Mouse (Mus musculus) ES-Bruce4 (cell line): ENCODE measurements around the gene Rab40c. TPM values are rescaled to one million over a fixed set of nuclear protein-coding genes. Genes with fewer than 3 reads are reported as not detected.
A peak's percentile ranks its signal among the peaks of the same experiment; 100 is the strongest.

Experiments used
- H3K27ac ChIP-seq: 2 replicates; pipeline ENCODE4 v1.5.1; 2012; ENCODE audit warnings: low read length, inconsistent platforms; ENCODE audit not compliant: insufficient read depth
- H3K27me3 ChIP-seq: 2 replicates; pipeline ENCODE4 v1.6.1; 2012; ENCODE audit warnings: mild to moderate bottlenecking, low read length, inconsistent platforms; ENCODE audit not compliant: control insufficient read depth, poor library complexity, insufficient read depth, severe bottlenecking
- H3K36me3 ChIP-seq: 2 replicates; pipeline ENCODE4 v1.6.1; 2012; ENCODE audit warnings: inconsistent platforms, mild to moderate bottlenecking, low read length, moderate library complexity; ENCODE audit not compliant: control insufficient read depth, poor library complexity, insufficient read depth, severe bottlenecking
- H3K4me1 ChIP-seq: one replicate; pipeline ENCODE4 v1.8.1; 2011; ENCODE audit warnings: low read length; ENCODE audit not compliant: control insufficient read depth, insufficient read depth
- H3K4me3 ChIP-seq: 2 replicates; pipeline ENCODE4 v1.5.1; 2011; ENCODE audit warnings: low read depth, mild to moderate bottlenecking, low read length
- H3K9ac ChIP-seq: 2 replicates; pipeline ENCODE4 v1.6.1; 2012; ENCODE audit warnings: low read depth, mild to moderate bottlenecking, inconsistent platforms; ENCODE audit not compliant: poor library complexity, severe bottlenecking
- H3K9me3 ChIP-seq: replicated peaks from 2 replicates; pipeline ENCODE4 v1.6.1; 2012; ENCODE audit warnings: mild to moderate bottlenecking, low read length, inconsistent platforms; ENCODE audit not compliant: control insufficient read depth, poor library complexity, insufficient read depth, severe bottlenecking
- CTCF ChIP-seq: IDR thresholded peaks from one replicate; pipeline ENCODE4 v1.8.1; 2011; ENCODE audit warnings: low read depth, low read length
- EP300 ChIP-seq: IDR thresholded peaks from 2 replicates; pipeline ENCODE4 v1.6.1; 2011; ENCODE audit warnings: low read depth, low read length; ENCODE audit not compliant: insufficient read depth
- POLR2A ChIP-seq: IDR thresholded peaks from one replicate; pipeline ENCODE4 v1.8.1; 2011; ENCODE audit warnings: low read length; ENCODE audit not compliant: insufficient read depth
- polyA plus RNA-seq: library from polyadenylated mRNA; stranded (reverse); fragments of >200 nt; gene quantifications from 2 replicates; pipeline ENCODE4 v1.2.4, GENCODE M21; 2011; ENCODE audit warnings: low read depth; ENCODE audit not compliant: missing spikeins, insufficient read depth, insufficient read length

The Rab40c gene
- polyA plus RNA-seq, 1 experiment = 22.7 TPM

- Histone ChIP-seq H3K4me1 (peaks cover 7% of the 10 kb centered on the region), H3K9me3 (no peaks in the 10 kb centered on the region), H3K27ac (no peak overlapping the region), H3K27me3 (no peaks in the 10 kb centered on the region), H3K9ac (no peak overlapping the region), H3K36me3 (peaks cover 8% of the 10 kb centered on the region), H3K4me3 (no peak overlapping the region)
- TF ChIP-seq CTCF (peak; percentile 46), POLR2A (no peak)
Observed at GRCm38 (mm10) chr17:25885636-25886035, 33.9 kb downstream of the Rab40c start.

GRCm38 (mm10) chr17:25883824-25884223 is 35.7 kb downstream of the Rab40c start:
- H3K4me1 ChIP-seq = peaks cover 7% of the 10 kb centered on the region
- peaks cover 5% of the 10 kb centered on the region; the same call in 1 of the 2 replicates for H3K36me3 ChIP-seq
- H3K4me3 ChIP-seq = no peak overlapping the region
- no peaks in the 10 kb centered on the region for H3K27me3 ChIP-seq
- H3K9ac ChIP-seq = no peak overlapping the region
- TF ChIP-seq EP300 (no peak), POLR2A (no peak), CTCF (no peak)
- no peak overlapping the region for H3K27ac ChIP-seq
- no peaks in the 10 kb centered on the region for H3K9me3 ChIP-seq

- no peak overlapping the region for H3K9ac ChIP-seq
- TF ChIP-seq EP300 (no peak), CTCF (no peak), POLR2A (no peak)
- H3K4me3 ChIP-seq = no peak overlapping the region
- H3K27me3 ChIP-seq = no peaks in the 10 kb centered on the region
- peaks cover 5% of the 10 kb centered on the region; the same call in 1 of the 2 replicates for H3K36me3 ChIP-seq
- H3K27ac ChIP-seq = no peak overlapping the region
- no peaks in the 10 kb centered on the region for H3K9me3 ChIP-seq
- H3K4me1 ChIP-seq = peaks cover 7% of the 10 kb centered on the region
Observed at GRCm38 (mm10) chr17:25883268-25883667, 36.3 kb downstream of the Rab40c start.

- Histone ChIP-seq H3K9me3 (no peaks in the 10 kb centered on the region), H3K27ac (no peak overlapping the region), H3K27me3 (no peaks in the 10 kb centered on the region), H3K4me3 (no peak overlapping the region), H3K9ac (no peak overlapping the region), H3K36me3 (peaks cover 5% of the 10 kb centered on the region; the same call in 1 of the 2 replicates), H3K4me1 (peaks cover 7% of the 10 kb centered on the region)
- TF ChIP-seq POLR2A = no peak
- no peak for TF ChIP-seq CTCF
- TF ChIP-seq EP300 = no peak
Observed at GRCm38 (mm10) chr17:25882306-25882705, 37.2 kb downstream of the Rab40c start.

GRCm38 (mm10) chr17:25881691-25882090 is 37.8 kb downstream of the Rab40c start:
- Histone ChIP-seq H3K4me3 (no peak overlapping the region), H3K27ac (peak overlapping the region; percentile 25), H3K9me3 (no peaks in the 10 kb centered on the region), H3K27me3 (no peaks in the 10 kb centered on the region), H3K9ac (no peak overlapping the region), H3K4me1 (peaks cover 7% of the 10 kb centered on the region), H3K36me3 (peaks cover 5% of the 10 kb centered on the region; the same call in 1 of the 2 replicates)
- no peak for TF ChIP-seq CTCF
- no peak for TF ChIP-seq POLR2A
- TF ChIP-seq EP300 = no peak

GRCm38 (mm10) chr17:25880913-25881641 is 38.5 kb downstream of the Rab40c start:
- no peak overlapping the region for H3K9ac ChIP-seq
- peaks cover 11% of the 10 kb centered on the region for H3K4me1 ChIP-seq
- H3K36me3 ChIP-seq = peaks cover 5% of the 10 kb centered on the region; the same call in 1 of the 2 replicates

More at GRCm38 (mm10) chr17:25880913-25881641, 38.5 kb downstream of the Rab40c start:
- no peaks in the 10 kb centered on the region for H3K9me3 ChIP-seq
- TF ChIP-seq EP300 = no peak
- TF ChIP-seq CTCF = no peak
- TF ChIP-seq POLR2A = no peak
- no peak overlapping the region for H3K4me3 ChIP-seq
- H3K27me3 ChIP-seq = no peaks in the 10 kb centered on the region
- peak overlapping the region; percentile 25 for H3K27ac ChIP-seq
